ENCODE assay signal across 8 mouse cellular contexts in genomic region chr4:150910164-150910951, GRCm38 (mm10). TPM values are rescaled to one million over a fixed set of nuclear protein-coding genes. Genes with fewer than 3 reads are reported as not detected.
DNase-seq lines count a peak whose midpoint lies in the region; ATAC-seq and TF ChIP-seq lines count a peak whose summit lies in the region.

No protein-coding gene starts in this region.

- ATAC-seq in kidney, embryonic 15.5 days (replicated peaks; ENCODE audit: low FRiP score), result no peak
- ATAC-seq in embryonic facial prominence, embryonic 12.5 days (ENCODE audit: insufficient number of reproducible peaks, insufficient read depth, low FRiP score, low TSS enrichment), result no peak
- no peak for ATAC-seq in intestine, embryonic 14.5 days (replicated peaks; ENCODE audit: low FRiP score, low TSS enrichment, low read depth)
- 0 out of 2 replicates have a peak, but pooled peaks have one; percentile 11 for ATAC-seq in midbrain, postnatal 0 days (ENCODE audit: low FRiP score)
- ATAC-seq in inflammation-experienced regulatory T-cells, adult 6 months, result no peak

- H3K27me3 ChIP-seq in kidney, embryonic 15.5 days, result no peaks in the 10 kb centered on the region
- no peaks in the 10 kb centered on the region for H3K27me3 ChIP-seq in embryonic facial prominence, embryonic 12.5 days
- H3K27me3 ChIP-seq in intestine, embryonic 14.5 days (replicated peaks; ENCODE audit: control insufficient read depth, insufficient read depth, low read length), result no peaks in the 10 kb centered on the region
- H3K27me3 ChIP-seq in midbrain, postnatal 0 days (ENCODE audit: insufficient read depth, low read length), result no peaks in the 10 kb centered on the region

- peak overlapping the region; percentile 97 for H3K27ac ChIP-seq in kidney, embryonic 15.5 days
- peak overlapping the region; percentile 68; the same call in 1 of the 2 replicates for H3K27ac ChIP-seq in embryonic facial prominence, embryonic 12.5 days
- peak overlapping the region; percentile 29; the same call in 1 of the 2 replicates for H3K27ac ChIP-seq in intestine, embryonic 14.5 days (ENCODE audit: low read depth)
- H3K27ac ChIP-seq in midbrain, postnatal 0 days (ENCODE audit: low read depth, low read length), result peak overlapping the region; percentile 73

- peak overlapping the region; percentile 74 for H3K4me2 ChIP-seq in kidney, embryonic 15.5 days
- H3K4me2 ChIP-seq in embryonic facial prominence, embryonic 12.5 days (replicated peaks), result peak overlapping the region; percentile 66
- H3K4me2 ChIP-seq in intestine, embryonic 14.5 days (ENCODE audit: low read length), result peak overlapping the region; percentile 45
- peak overlapping the region; percentile 55; the same call in 1 of the 2 replicates for H3K4me2 ChIP-seq in midbrain, postnatal 0 days (ENCODE audit: low read depth, low read length, poor library complexity, severe bottlenecking)

- no peak for TF ChIP-seq CTCF in midbrain, postnatal 0 days (IDR thresholded peaks at IDR 0.05)

- no peak for DNase-seq in kidney, postnatal 36 days
- no peak for DNase-seq in intestine, embryonic 14.5 days (ENCODE audit: low spot score)
- no peak for DNase-seq in midbrain, postnatal 0 days (ENCODE audit: low spot score)
- no peak for DNase-seq in urinary bladder, postnatal 25 days (ENCODE audit: low spot score)
- no peak for DNase-seq in layer of hippocampus, postnatal 36 days

- no peak overlapping the region for H3K9ac ChIP-seq in kidney, embryonic 15.5 days
- 0 out of 2 replicates have a peak overlapping the region, but pooled peaks have one; percentile 21 for H3K9ac ChIP-seq in embryonic facial prominence, embryonic 12.5 days
- no peak overlapping the region for H3K9ac ChIP-seq in intestine, embryonic 14.5 days (ENCODE audit: low read length)
- H3K9ac ChIP-seq in midbrain, postnatal 0 days (replicated peaks; ENCODE audit: low read length, poor library complexity, severe bottlenecking), result no peak overlapping the region

- no peaks in the 10 kb centered on the region for H3K9me3 ChIP-seq in kidney, embryonic 15.5 days (replicated peaks)
- H3K9me3 ChIP-seq in embryonic facial prominence, embryonic 12.5 days, result no peaks in the 10 kb centered on the region
- H3K9me3 ChIP-seq in intestine, embryonic 14.5 days (ENCODE audit: control insufficient read depth, low read length), result no peaks in the 10 kb centered on the region
- H3K9me3 ChIP-seq in midbrain, postnatal 0 days (ENCODE audit: low read length), result no peaks in the 10 kb centered on the region

- H3K36me3 ChIP-seq in kidney, embryonic 15.5 days, result peaks cover 16% of the 10 kb centered on the region
- peaks cover 11% of the 10 kb centered on the region for H3K36me3 ChIP-seq in embryonic facial prominence, embryonic 12.5 days
- peaks cover 19% of the 10 kb centered on the region for H3K36me3 ChIP-seq in intestine, embryonic 14.5 days (ENCODE audit: control insufficient read depth, insufficient read depth, low read length)
- peaks cover 8% of the 10 kb centered on the region for H3K36me3 ChIP-seq in midbrain, postnatal 0 days (ENCODE audit: insufficient read depth, low read length)

- peaks cover 31% of the 10 kb centered on the region for H3K4me1 ChIP-seq in kidney, embryonic 15.5 days
- H3K4me1 ChIP-seq in embryonic facial prominence, embryonic 12.5 days, result peaks cover 17% of the 10 kb centered on the region
- H3K4me1 ChIP-seq in intestine, embryonic 14.5 days (replicated peaks; ENCODE audit: control insufficient read depth, insufficient read depth, low read length), result peaks cover 12% of the 10 kb centered on the region
- peaks cover 11% of the 10 kb centered on the region; the same call in 1 of the 2 replicates for H3K4me1 ChIP-seq in midbrain, postnatal 0 days (ENCODE audit: insufficient read depth, low read length)

- 84% methylated on average over 19 of the region's 19 CpGs for WGBS in kidney, embryonic 15.5 days
- 88% methylated on average over 19 of the region's 19 CpGs for WGBS in embryonic facial prominence, embryonic 12.5 days
- 83% methylated on average over 19 of the region's 19 CpGs for WGBS in intestine, embryonic 14.5 days
- 87% methylated on average over 19 of the region's 19 CpGs for WGBS in midbrain, postnatal 0 days

- peak overlapping the region; percentile 70 for H3K4me3 ChIP-seq in kidney, embryonic 15.5 days (replicated peaks)
- peak overlapping the region; percentile 96 for H3K4me3 ChIP-seq in embryonic facial prominence, embryonic 12.5 days
- H3K4me3 ChIP-seq in intestine, embryonic 14.5 days (ENCODE audit: low read depth, low read length), result peak overlapping the region; percentile 77; the same call in 1 of the 2 replicates
- H3K4me3 ChIP-seq in midbrain, postnatal 0 days (ENCODE audit: low read depth, low read length), result peak overlapping the region; percentile 55

RNA-seq across cellular contexts. Expression of gene Park7, which starts 3.9 kb away (rescaled TPM):
- 391 and 393 TPM in 2 replicates for polyA plus RNA-seq in kidney, embryonic 15.5 days (2015; fragmentation: Nextera tagmentation; extraction: Ambion mirVana)
- polyA plus RNA-seq in embryonic facial prominence, embryonic 12.5 days (2016; fragmentation: Nextera tagmentation; extraction: Ambion mirVana), result 425 and 444 TPM in 2 replicates
- 482 and 487 TPM in 2 replicates for polyA plus RNA-seq in intestine, embryonic 14.5 days (2014; fragmentation: Nextera tagmentation; extraction: Ambion mirVana)
- 167 and 180 TPM in 2 replicates for total RNA-seq in midbrain, postnatal 0 days (2014; rRNA removed)
- polyA plus RNA-seq in midbrain, postnatal 0 days (2015; fragmentation: Nextera tagmentation; extraction: Ambion mirVana), result 427 and 453 TPM in 2 replicates
- 100 to 1,000 TPM; 379 to 537 (median 522) TPM for polyA plus RNA-seq in inflammation-experienced regulatory T-cells, adult 6 months (2017; shearing (Covaris generic))
- 100 to 1,000 TPM; 220 to 235 TPM for total RNA-seq in layer of hippocampus, postnatal 36 days (2021)

RNA-seq across cellular contexts. Expression of gene Tnfrsf9, which starts 4.0 kb away (rescaled TPM):
- polyA plus RNA-seq in kidney, embryonic 15.5 days (2015; fragmentation: Nextera tagmentation; extraction: Ambion mirVana), result 0.32 and 0.40 TPM in 2 replicates
- 0.29 and 1.0 TPM in 2 replicates for polyA plus RNA-seq in embryonic facial prominence, embryonic 12.5 days (2016; fragmentation: Nextera tagmentation; extraction: Ambion mirVana)
- 1.3 and 1.4 TPM in 2 replicates for polyA plus RNA-seq in intestine, embryonic 14.5 days (2014; fragmentation: Nextera tagmentation; extraction: Ambion mirVana)
- not detected in 2 replicates for total RNA-seq in midbrain, postnatal 0 days (2014; rRNA removed)
- 0.25 and 0.29 TPM in 2 replicates for polyA plus RNA-seq in midbrain, postnatal 0 days (2015; fragmentation: Nextera tagmentation; extraction: Ambion mirVana)
- 100 to 1,000 TPM; 101 to 158 (median 156) TPM for polyA plus RNA-seq in inflammation-experienced regulatory T-cells, adult 6 months (2017; shearing (Covaris generic))
- under 1 TPM; 0.61 to 1.00 TPM for total RNA-seq in layer of hippocampus, postnatal 36 days (2021)

RNA-seq across cellular contexts. Expression of gene Errfi1, which starts 56.6 kb away (rescaled TPM):
- 29.3 and 34.2 TPM in 2 replicates for polyA plus RNA-seq in kidney, embryonic 15.5 days (2015; fragmentation: Nextera tagmentation; extraction: Ambion mirVana)
- polyA plus RNA-seq in embryonic facial prominence, embryonic 12.5 days (2016; fragmentation: Nextera tagmentation; extraction: Ambion mirVana), result 26.9 and 27.8 TPM in 2 replicates
- polyA plus RNA-seq in intestine, embryonic 14.5 days (2014; fragmentation: Nextera tagmentation; extraction: Ambion mirVana), result 27.4 and 28.8 TPM in 2 replicates
- total RNA-seq in midbrain, postnatal 0 days (2014; rRNA removed), result 33.0 and 33.9 TPM in 2 replicates
- 20.3 and 21.0 TPM in 2 replicates for polyA plus RNA-seq in midbrain, postnatal 0 days (2015; fragmentation: Nextera tagmentation; extraction: Ambion mirVana)
- polyA plus RNA-seq in inflammation-experienced regulatory T-cells, adult 6 months (2017; shearing (Covaris generic)), result 1 to 10 TPM; 3.2 to 4.5 (median 3.6) TPM
- total RNA-seq in layer of hippocampus, postnatal 36 days (2021), result 10 to 100 TPM; 50.2 to 56.3 TPM

Comparison
In these comparisons a context has a peak if more than half of its experiments do, and no peak if none do; other contexts are left out.
1. H3K27ac ChIP-seq: peak in every context shown above with its lines; median percentile 97 in kidney, embryonic 15.5 days; 73 in midbrain, postnatal 0 days; 68 in embryonic facial prominence, embryonic 12.5 days; 29 in intestine, embryonic 14.5 days.
2. RNA of gene Tnfrsf9, which starts 4.0 kb away (polyA plus RNA-seq): 101 to 158 TPM in inflammation-experienced regulatory T-cells, adult 6 months; 1.3 to 1.4 TPM in intestine, embryonic 14.5 days, 0.29 to 1.0 TPM in embryonic facial prominence, embryonic 12.5 days, 0.32 to 0.40 TPM in kidney, embryonic 15.5 days and 0.25 to 0.29 TPM in midbrain, postnatal 0 days; every median in the first group is over 10 times any median in the second.
3. Peak in every context shown above with its lines, with median percentiles within 50 percentile points of each other: H3K4me2 ChIP-seq and H3K4me3 ChIP-seq.